Mouse (Mus musculus): ENCODE data around the gene Aar2.

GRCm38 (mm10) chr2:156580507-156580906 lies 33.1 kb downstream of the Aar2 start:
- TF ChIP-seq CTCF (IDR thresholded peaks at IDR 0.05; ENCODE audit: low read depth, low read length) (no peak), POLR2A (IDR thresholded peaks at IDR 0.05; ENCODE audit: extremely low read depth, insufficient read depth, low read length) (no peak)
